8 mouse cellular contexts compared by ENCODE assay signal in genomic region chr14:55105836-55106809, GRCm38 (mm10). TPM values are rescaled to one million over a fixed set of nuclear protein-coding genes. Genes with fewer than 3 reads are reported as not detected.
DNase-seq lines count a peak whose midpoint lies in the region; ATAC-seq and TF ChIP-seq lines count a peak whose summit lies in the region.

TSS of gene Ap1g2 (minus strand) at chr14:55106593.

- peaks cover 27% of the 10 kb centered on the region for H3K36me3 ChIP-seq in E14TG2a.4 (ENCODE audit: insufficient read depth, low read length)
- H3K36me3 ChIP-seq in forebrain, embryonic 13.5 days (ENCODE audit: poor library complexity, severe bottlenecking): no peaks in the 10 kb centered on the region
- H3K36me3 ChIP-seq in neural tube, embryonic 15.5 days: no peaks in the 10 kb centered on the region; the same call in 1 of the 2 replicates

- peaks cover 70% of the 10 kb centered on the region for H3K4me1 ChIP-seq in E14TG2a.4 (replicated peaks; ENCODE audit: low read depth, low read length)
- H3K4me1 ChIP-seq in forebrain, embryonic 13.5 days: peaks cover 53% of the 10 kb centered on the region
- H3K4me1 ChIP-seq in lung, adult 2 months (ENCODE audit: control insufficient read depth, insufficient read depth, low read length): no peaks in the 10 kb centered on the region
- H3K4me1 ChIP-seq in neural tube, embryonic 15.5 days: peaks cover 55% of the 10 kb centered on the region

- peak within 1 kb of the TSS; percentile 88 for H3K4me2 ChIP-seq in forebrain, embryonic 13.5 days
- H3K4me2 ChIP-seq in neural tube, embryonic 15.5 days: peak within 1 kb of the TSS; percentile 96

- H3K9me3 ChIP-seq in E14TG2a.4 (ENCODE audit: low read length): no peaks in the 10 kb centered on the region
- H3K9me3 ChIP-seq in forebrain, embryonic 13.5 days (replicated peaks): no peaks in the 10 kb centered on the region
- H3K9me3 ChIP-seq in neural tube, embryonic 15.5 days (replicated peaks): no peaks in the 10 kb centered on the region

- peak within 1 kb of the TSS; percentile 82 for H3K4me3 ChIP-seq in E14TG2a.4 (replicated peaks; ENCODE audit: low read length)
- peak within 1 kb of the TSS; percentile 42 for H3K4me3 ChIP-seq in forebrain, embryonic 13.5 days
- peak within 1 kb of the TSS; percentile 79 for H3K4me3 ChIP-seq in lung, adult 2 months (replicated peaks; ENCODE audit: extremely low read depth, low read depth, low read length)
- H3K4me3 ChIP-seq in neural tube, embryonic 15.5 days (replicated peaks): peak within 1 kb of the TSS; percentile 47

- 1% methylated on average over 39 of the region's 39 CpGs for WGBS in forebrain, embryonic 13.5 days
- under 1% methylated on average over 39 of the region's 39 CpGs for WGBS in large intestine, adult 2 months
- WGBS in lung, adult 2 months: under 1% methylated on average over 39 of the region's 39 CpGs
- WGBS in neural tube, embryonic 15.5 days: 1% methylated on average over 39 of the region's 39 CpGs

- H3K27ac ChIP-seq in forebrain, embryonic 13.5 days: peak within 1 kb of the TSS; percentile 86
- peak within 1 kb of the TSS; percentile 85 for H3K27ac ChIP-seq in neural tube, embryonic 15.5 days (replicated peaks)

- no peak for TF ChIP-seq CTCF in E14TG2a.4 (conservative IDR thresholded peaks at IDR 0.05; ENCODE audit: low read length)
- no peak for TF ChIP-seq CTCF in lung, adult 2 months (IDR thresholded peaks at IDR 0.05; ENCODE audit: insufficient read depth, low read length)

- TF ChIP-seq POLR2A in lung, adult 2 months (IDR thresholded peaks at IDR 0.05; ENCODE audit: borderline replicate concordance, extremely low read depth, low read depth, low read length): peak; percentile 65; the same call in 1 of the 2 replicates

- peak; percentile 62 for ATAC-seq in forebrain, embryonic 13.5 days
- ATAC-seq in neural tube, embryonic 15.5 days (ENCODE audit: low FRiP score): peak; percentile 78

- DNase-seq in c-Kit-positive CD71-positive TER-119-negative erythroid progenitor cells, embryonic 14.5 days (ENCODE audit: low read depth): peak; percentile 80
- peak; percentile 86 for DNase-seq in heart, postnatal 10 days
- peak; percentile 70 for DNase-seq in large intestine, adult 2 months (ENCODE audit: low read depth, low spot score)
- DNase-seq in lung, adult 2 months: peak; percentile 83
- DNase-seq in thymus, adult 18-20 months: peak; percentile 79 to 85

- intact Hi-C loops in heart, postnatal 10 days (cut with DNase I): no loop called here

- H3K27me3 ChIP-seq in E14TG2a.4 (ENCODE audit: insufficient read depth, low read length): peaks cover 38% of the 10 kb centered on the region
- H3K27me3 ChIP-seq in forebrain, embryonic 13.5 days: 0 out of 2 replicates have a peak, but pooled peaks cover 8% of the 10 kb centered on the region
- H3K27me3 ChIP-seq in neural tube, embryonic 15.5 days (replicated peaks): no peaks in the 10 kb centered on the region

- H3K9ac ChIP-seq in forebrain, embryonic 13.5 days: peak within 1 kb of the TSS; percentile 75
- H3K9ac ChIP-seq in neural tube, embryonic 15.5 days (replicated peaks): peak within 1 kb of the TSS; percentile 78

RNA-seq across cellular contexts. Expression of gene Ap1g2, which starts in this region (rescaled TPM):
- 9.7 and 9.8 TPM in 2 replicates for polyA plus RNA-seq in forebrain, embryonic 13.5 days (2015; fragmentation: Nextera tagmentation; extraction: Ambion mirVana)
- total RNA-seq in heart, postnatal 10 days (2021): 1 to 10 TPM; 5.5 to 5.7 TPM
- 64.5 and 107 TPM in 2 replicates for polyA plus RNA-seq in large intestine, adult 2 months (2012; rRNA removed)
- polyA plus RNA-seq in lung, adult 2 months (2012; rRNA removed): 23.8 and 30.8 TPM in 2 replicates
- 6.2 and 12.4 TPM in 2 replicates for polyA plus RNA-seq in neural tube, embryonic 15.5 days (2015; fragmentation: Nextera tagmentation; extraction: Ambion mirVana)

Comparison
In these comparisons a context has a peak if more than half of its experiments do, and no peak if none do; other contexts are left out.
1. Peak in every context shown above with its lines: DNase-seq, ATAC-seq, H3K4me3 ChIP-seq and H3K27ac ChIP-seq.